Mouse (Mus musculus): ENCODE data around the gene Spata45. TPM values are rescaled to one million over a fixed set of nuclear protein-coding genes. Genes with fewer than 3 reads are reported as not detected.
"Not testable (repeated sequence)": the region's sequence is repeated elsewhere in the genome, so short reads cannot be mapped to it uniquely, and the experiment has no call there.

The Spata45 gene
- polyA plus RNA-seq, 2 experiments: not detected

DNA sequence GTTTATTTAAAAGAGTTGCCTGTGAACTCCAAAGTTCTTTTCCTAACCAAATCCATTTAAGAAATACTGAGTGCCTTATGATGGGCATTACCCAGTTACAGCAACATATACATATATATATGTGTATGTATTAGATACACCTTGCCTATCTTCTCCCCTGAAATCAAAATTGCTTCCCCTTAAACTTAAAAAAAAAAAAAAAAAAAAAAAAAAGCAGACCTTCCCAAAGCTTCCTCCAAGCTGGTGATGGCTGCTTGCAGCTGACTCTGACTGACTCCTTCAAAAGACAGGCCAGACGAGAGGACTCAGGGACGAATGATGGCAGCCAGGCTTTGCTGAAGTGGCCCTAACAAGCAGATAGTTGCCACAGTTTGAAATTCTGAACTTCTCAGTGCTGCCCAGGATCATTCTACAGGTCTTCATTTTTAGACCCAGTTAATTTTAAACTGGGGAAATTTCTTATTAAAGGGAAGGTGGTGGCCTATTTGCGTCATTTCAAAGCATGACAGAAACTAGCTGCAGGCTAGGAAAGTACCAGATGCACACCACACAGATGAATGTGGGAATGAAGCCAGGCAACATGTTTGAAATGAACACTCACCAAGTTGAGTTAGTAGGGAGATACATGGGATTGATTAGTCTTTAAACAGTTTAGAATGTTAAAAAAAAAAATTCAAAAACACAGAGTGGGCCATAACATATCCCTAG is 16.1 kb upstream of the Spata45 start:
- Histone ChIP-seq H3K27ac (no peak overlapping the region), H3K9ac (replicated peaks) (no peak overlapping the region), H3K4me3 (ENCODE audit: insufficient read depth in 1 of 2, low read depth in 2 of 2, low read length in 2 of 2) (no peak overlapping the region), H3K36me3 (replicated peaks; ENCODE audit: control insufficient read depth, insufficient read depth, low read depth) (no peaks in the 10 kb centered on the region), H3K9me3 (ENCODE audit: control insufficient read depth, low read length) (no peaks in the 10 kb centered on the region), H3K27me3 (ENCODE audit: control insufficient read depth, insufficient read depth, low read length) (no peaks in the 10 kb centered on the region), H3K4me1 (replicated peaks; ENCODE audit: control insufficient read depth in 2 of 2, insufficient read depth in 2 of 2, low read length in 1 of 2) (peaks cover 0 to 2% of the 10 kb centered on the region in 2 experiments; a peak in 3 of 4 replicates), H3K4me2 (ENCODE audit: low read depth) (no peak overlapping the region)
- WGBS (ENCODE audit: insufficient replicate concordance): 77% methylated on average over 3 of the region's 3 CpGs
- ATAC-seq (ENCODE audit: insufficient read depth) (no peak), DNase-seq (ENCODE audit: low read depth in 3 of 3, low spot score in 3 of 3) (no peak)
- TF ChIP-seq EP300 (IDR thresholded peaks at IDR 0.05; ENCODE audit: low read depth) (no peak), CTCF (IDR thresholded peaks at IDR 0.05; ENCODE audit: low read depth) (no peak)

GRCm38 (mm10) chr1:191021016-191021415 is 15.4 kb upstream of the Spata45 start:
- no peak overlapping the region for H3K4me2 ChIP-seq (ENCODE audit: low read depth)
- TF ChIP-seq EP300 (IDR thresholded peaks at IDR 0.05; ENCODE audit: low read depth): no peak
- TF ChIP-seq CTCF (IDR thresholded peaks at IDR 0.05; ENCODE audit: low read depth): no peak
- DNase-seq (ENCODE audit: low read depth in 3 of 3, low spot score in 3 of 3) (no peak), ATAC-seq (ENCODE audit: insufficient read depth) (no peak)
- no peaks in the 10 kb centered on the region for H3K9me3 ChIP-seq (ENCODE audit: control insufficient read depth, low read length)
- no peaks in the 10 kb centered on the region for H3K27me3 ChIP-seq (ENCODE audit: control insufficient read depth, insufficient read depth, low read length)
- no peak overlapping the region for H3K4me3 ChIP-seq (ENCODE audit: insufficient read depth in 1 of 2, low read depth in 2 of 2, low read length in 2 of 2)
- H3K36me3 ChIP-seq (replicated peaks; ENCODE audit: control insufficient read depth, insufficient read depth, low read depth): no peaks in the 10 kb centered on the region
- 82% methylated on average over 7 of the region's 7 CpGs for WGBS (ENCODE audit: insufficient replicate concordance)
- peaks cover 0 to 2% of the 10 kb centered on the region in 2 experiments; a peak in 3 of 4 replicates for H3K4me1 ChIP-seq (replicated peaks; ENCODE audit: control insufficient read depth in 2 of 2, insufficient read depth in 2 of 2, low read length in 1 of 2)
- no peak overlapping the region for H3K9ac ChIP-seq (replicated peaks)
- H3K27ac ChIP-seq: no peak overlapping the region

- ATAC-seq (ENCODE audit: insufficient read depth) (no peak), DNase-seq (ENCODE audit: low read depth in 3 of 3, low spot score in 3 of 3) (no peak)
- Histone ChIP-seq H3K4me3 (ENCODE audit: insufficient read depth in 1 of 2, low read depth in 2 of 2, low read length in 2 of 2) (no peak overlapping the region), H3K9me3 (ENCODE audit: control insufficient read depth, low read length) (no peaks in the 10 kb centered on the region), H3K36me3 (replicated peaks; ENCODE audit: control insufficient read depth, insufficient read depth, low read depth) (no peaks in the 10 kb centered on the region), H3K4me1 (replicated peaks; ENCODE audit: control insufficient read depth in 2 of 2, insufficient read depth in 2 of 2, low read length in 1 of 2) (peaks cover 3 to 9% of the 10 kb centered on the region in 2 experiments), H3K27me3 (ENCODE audit: control insufficient read depth, insufficient read depth, low read length) (no peaks in the 10 kb centered on the region), H3K9ac (replicated peaks) (no peak overlapping the region), H3K27ac (no peak overlapping the region), H3K4me2 (ENCODE audit: low read depth) (no peak overlapping the region; the same call in 1 of the 2 replicates)
- TF ChIP-seq EP300 (IDR thresholded peaks at IDR 0.05; ENCODE audit: low read depth) (no peak), CTCF (IDR thresholded peaks at IDR 0.05; ENCODE audit: low read depth) (no peak)
- 63% methylated on average over 2 of the region's 2 CpGs for WGBS (ENCODE audit: insufficient replicate concordance)
Measured at GRCm38 (mm10) chr1:191023140-191023539, 13.3 kb upstream of the Spata45 start.

- not testable (repeated sequence) for H3K36me3 ChIP-seq (replicated peaks; ENCODE audit: control insufficient read depth, insufficient read depth, low read depth); ATAC-seq (ENCODE audit: insufficient read depth); H3K4me1 ChIP-seq (replicated peaks; ENCODE audit: control insufficient read depth in 2 of 2, insufficient read depth in 2 of 2, low read length in 1 of 2); H3K4me3 ChIP-seq (ENCODE audit: insufficient read depth in 1 of 2, low read depth in 2 of 2, low read length in 2 of 2); H3K27me3 ChIP-seq (ENCODE audit: control insufficient read depth, insufficient read depth, low read length); DNase-seq (ENCODE audit: low read depth in 3 of 3, low spot score in 3 of 3); H3K9me3 ChIP-seq (ENCODE audit: control insufficient read depth, low read length); H3K27ac ChIP-seq; H3K4me2 ChIP-seq (ENCODE audit: low read depth); H3K9ac ChIP-seq (replicated peaks)
- 79% methylated on average over 5 of the region's 6 CpGs for WGBS (ENCODE audit: insufficient replicate concordance)
Measured at GRCm38 (mm10) chr1:191023806-191024205, 12.6 kb upstream of the Spata45 start.

DNA sequence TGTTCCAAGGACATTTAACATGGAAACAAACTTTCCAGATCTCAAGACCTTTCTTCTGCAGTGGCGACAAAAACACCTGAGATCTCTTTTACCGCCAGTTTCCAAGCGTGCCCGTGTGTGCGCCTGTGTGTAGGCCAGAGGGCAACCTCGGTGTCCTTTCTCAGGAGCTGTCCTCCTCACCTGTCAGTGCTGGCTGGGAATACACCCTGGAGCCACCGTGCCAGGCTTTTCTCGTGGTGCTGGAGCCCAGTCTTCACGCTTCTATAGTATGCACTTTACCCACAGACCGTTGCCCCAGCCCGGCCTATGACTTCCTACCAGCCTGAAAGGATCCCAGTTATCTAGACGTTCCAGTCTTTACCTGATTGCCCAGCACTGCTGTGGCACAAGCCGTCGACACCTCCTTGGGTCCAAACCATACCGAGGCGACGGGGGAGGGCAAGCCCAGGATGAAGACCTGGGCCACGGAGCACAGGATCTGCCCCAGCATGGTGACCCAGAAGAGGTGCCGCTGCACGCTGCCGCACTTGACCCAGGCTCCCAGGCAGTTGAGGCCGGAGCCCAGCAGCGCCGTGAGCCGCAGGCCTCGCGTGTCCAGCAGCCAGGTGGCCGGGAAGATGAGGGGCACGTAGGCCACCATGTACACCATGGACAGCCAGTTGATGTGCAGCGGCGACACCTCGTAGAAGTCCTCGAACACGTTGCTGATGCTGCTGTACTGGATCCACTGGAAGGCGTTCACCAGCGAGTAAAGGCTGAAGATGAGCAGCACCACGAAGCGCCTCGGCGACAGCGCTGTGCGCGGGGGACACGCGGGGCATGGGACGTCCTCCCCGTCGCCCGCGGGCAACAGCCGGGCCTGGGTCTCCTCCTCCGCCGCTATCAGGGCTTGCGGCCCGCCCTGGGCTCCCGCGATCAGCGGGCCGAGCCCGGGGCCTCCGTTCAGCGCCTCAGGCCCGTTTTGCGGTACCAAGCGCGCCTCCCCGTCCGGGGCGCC is 11.1 kb upstream of the Spata45 start:
- peaks cover 3 to 9% of the 10 kb centered on the region in 2 experiments for H3K4me1 ChIP-seq (replicated peaks; ENCODE audit: control insufficient read depth in 2 of 2, insufficient read depth in 2 of 2, low read length in 1 of 2)
- ATAC-seq (ENCODE audit: insufficient read depth): peak; percentile 55
- TF ChIP-seq EP300 (IDR thresholded peaks at IDR 0.05; ENCODE audit: low read depth) (no peak), CTCF (IDR thresholded peaks at IDR 0.05; ENCODE audit: low read depth) (no peak)
- peak overlapping the region; percentile 57 for H3K9ac ChIP-seq (replicated peaks)
- peak overlapping the region; percentile 17 for H3K27ac ChIP-seq
- H3K4me3 ChIP-seq (ENCODE audit: insufficient read depth in 1 of 2, low read depth in 2 of 2, low read length in 2 of 2): peak overlapping the region; percentile 68 to 69
- peak overlapping the region; percentile 79 for H3K4me2 ChIP-seq (ENCODE audit: low read depth)
- H3K36me3 ChIP-seq (replicated peaks; ENCODE audit: control insufficient read depth, insufficient read depth, low read depth): no peaks in the 10 kb centered on the region
- WGBS (ENCODE audit: insufficient replicate concordance): 4% methylated on average over 69 of the region's 69 CpGs
- DNase-seq (ENCODE audit: low read depth in 3 of 3, low spot score in 3 of 3): no peak
- no peaks in the 10 kb centered on the region for H3K9me3 ChIP-seq (ENCODE audit: control insufficient read depth, low read length)
- no peaks in the 10 kb centered on the region for H3K27me3 ChIP-seq (ENCODE audit: control insufficient read depth, insufficient read depth, low read length)
